Mouse (Mus musculus) forebrain, embryonic 13.5 days (tissue): ENCODE measurements around the gene Btrc. TPM values are rescaled to one million over a fixed set of nuclear protein-coding genes. Genes with fewer than 3 reads are reported as not detected.
"Not testable (repeated sequence)": the region's sequence is repeated elsewhere in the genome, so short reads cannot be mapped to it uniquely, and the experiment has no call there.

ENCODE experiments used
- ATAC-seq: fragments of 200-750 bp; cut with Nextera tagmentation; 2 replicates; pipeline ENCODE4 v1.8.0; 2017
- H3K27ac ChIP-seq: fragments of 300-500 bp; sonication (generic); 2 replicates; pipeline ENCODE4 v1.5.1; 2015; ENCODE audit warnings: inconsistent platforms, mild to moderate bottlenecking, moderate library complexity
- H3K27me3 ChIP-seq: fragments of 300-500 bp; sonication (generic); 2 replicates; pipeline ENCODE4 v1.6.1; 2015; ENCODE audit warnings: mild to moderate bottlenecking, inconsistent platforms
- H3K36me3 ChIP-seq: fragments of 300-500 bp; sonication (generic); 2 replicates; pipeline ENCODE4 v1.6.1; 2015; ENCODE audit warnings: mild to moderate bottlenecking, inconsistent platforms; ENCODE audit not compliant: poor library complexity, severe bottlenecking
- H3K4me1 ChIP-seq: fragments of 300-500 bp; sonication (generic); 2 replicates; pipeline ENCODE4 v1.6.1; 2015; ENCODE audit warnings: inconsistent platforms
- H3K4me2 ChIP-seq: fragments of 300-500 bp; sonication (generic); 2 replicates; pipeline ENCODE4 v1.6.1; 2015; ENCODE audit warnings: inconsistent platforms, mild to moderate bottlenecking, moderate library complexity
- H3K4me3 ChIP-seq: fragments of 300-500 bp; sonication (generic); 2 replicates; pipeline ENCODE4 v1.5.1; 2015; ENCODE audit warnings: mild to moderate bottlenecking, inconsistent platforms
- H3K9ac ChIP-seq: fragments of 300-500 bp; sonication (generic); 2 replicates; pipeline ENCODE4 v1.6.1; 2015; ENCODE audit warnings: mild to moderate bottlenecking, inconsistent platforms
- H3K9me3 ChIP-seq: fragments of 300-500 bp; sonication (generic); replicated peaks from 2 replicates; pipeline ENCODE4 v1.6.1; 2016; ENCODE audit warnings: inconsistent platforms
- WGBS: fragments of 180-500 bp; shearing (Covaris S2); methylation state at CpG from one replicate; pipeline ENCODE4 v1.1.7; 2015; 5-methylcytosine and 5-hydroxymethylcytosine counted together
- polyA plus RNA-seq: library from polyadenylated mRNA; unstranded; fragments of >200 nt; fragmentation: Nextera tagmentation; extraction: Ambion mirVana; gene quantifications from 2 replicates; pipeline ENCODE4 v1.2.1, GENCODE M21; 2015

Gene Btrc
- polyA plus RNA-seq, result 51.4 and 54.9 TPM in 2 replicates

DNA sequence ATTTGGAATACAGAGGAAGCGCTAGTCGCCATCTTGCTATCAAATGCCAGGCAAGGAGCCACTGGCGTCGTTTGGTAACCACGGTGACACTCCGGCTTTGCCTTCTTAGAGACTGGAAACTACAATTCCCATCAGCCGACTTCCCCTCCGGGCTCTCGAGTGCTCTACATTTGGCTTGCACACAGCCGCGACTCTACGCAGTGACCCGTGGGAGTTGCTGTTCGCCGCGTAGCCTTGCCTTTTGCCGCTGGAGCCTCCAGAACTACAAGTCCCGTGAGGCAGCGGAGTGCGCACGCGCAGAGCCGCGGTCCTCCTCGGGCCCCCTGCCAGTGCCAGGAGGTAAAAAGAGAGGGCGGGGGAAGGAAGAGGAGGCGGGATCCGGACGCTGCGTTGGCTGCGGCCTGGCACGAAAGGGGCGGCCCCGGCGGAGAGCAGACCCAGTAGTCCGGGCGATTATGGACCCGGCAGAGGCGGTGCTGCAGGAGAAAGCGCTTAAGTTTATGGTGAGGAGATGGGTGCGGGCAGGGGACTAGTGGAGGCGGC is at the start of gene Btrc:
TSS of gene Btrc (plus strand) at position 351 of the 543 bp plus-strand sequence.
- WGBS, result under 1% methylated on average over 41 of the region's 42 CpGs
- 0 out of 2 replicates have a peak, but pooled peaks cover under 1% of the 10 kb centered on the region for H3K27me3 ChIP-seq
- peaks cover 11% of the 10 kb centered on the region; the same call in 1 of the 2 replicates for H3K36me3 ChIP-seq

DNA sequence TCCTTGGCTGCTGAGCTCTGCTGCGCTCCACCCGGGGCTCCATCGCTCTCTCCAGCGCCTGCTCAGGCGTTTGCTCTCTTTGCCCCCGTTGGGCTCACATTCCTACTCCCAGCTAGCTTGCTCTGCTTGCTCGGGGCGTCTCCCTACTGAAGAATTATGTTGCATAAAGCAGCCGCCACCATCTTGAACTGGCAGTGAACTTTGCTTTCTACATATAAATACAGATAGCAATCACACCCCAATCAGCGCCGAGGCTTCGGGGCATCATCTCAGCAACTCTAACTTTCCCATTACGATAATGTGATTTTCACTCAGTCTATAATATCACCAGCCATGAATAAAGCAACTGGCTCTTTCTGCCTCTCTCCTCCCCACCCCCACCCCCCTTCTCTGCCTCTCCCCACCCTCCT is 46.1 kb upstream of the Btrc start:
- Histone ChIP-seq H3K27ac (peak overlapping the region; percentile 54), H3K4me2 (0 out of 2 replicates have a peak overlapping the region, but pooled peaks have one; percentile 4), H3K9ac (no peak overlapping the region; the same call in 1 of the 2 replicates), H3K9me3 (no peaks in the 10 kb centered on the region), H3K4me3 (no peak overlapping the region), H3K4me1 (peaks cover 22% of the 10 kb centered on the region), H3K36me3 (no peaks in the 10 kb centered on the region), H3K27me3 (no peaks in the 10 kb centered on the region)
- WGBS, result 42% methylated on average over 13 of the region's 13 CpGs
- no peak for ATAC-seq

More for the DNA sequence above, at the start of gene Btrc:
- Histone ChIP-seq H3K4me1 (peaks cover 16% of the 10 kb centered on the region), H3K4me3 (peak within 1 kb of the TSS; percentile 74), H3K27ac (peak within 1 kb of the TSS; percentile 94), H3K4me2 (peak within 1 kb of the TSS; percentile 71), H3K9ac (peak within 1 kb of the TSS; percentile 83), H3K9me3 (no peaks in the 10 kb centered on the region)
- peak; percentile 99 for ATAC-seq

DNA sequence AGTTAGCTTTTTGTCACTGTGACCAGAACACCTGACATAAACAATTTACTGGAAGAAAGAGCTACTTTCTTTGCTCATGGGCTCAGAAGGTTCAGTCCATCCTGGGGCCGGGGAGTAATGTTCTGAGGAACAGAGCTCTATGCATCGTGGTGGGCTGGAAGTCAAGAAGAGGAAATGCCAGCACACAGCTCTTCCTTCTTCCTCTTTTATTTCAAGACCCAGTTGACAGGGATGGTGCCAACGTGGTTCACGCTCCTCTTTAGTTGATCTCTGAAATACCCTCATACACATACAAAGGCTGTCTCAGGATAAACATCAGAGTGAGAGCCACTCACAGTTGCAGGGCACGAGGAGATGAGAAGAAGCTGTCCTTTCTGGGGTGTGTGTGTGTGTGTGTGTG is 42.5 kb upstream of the Btrc start:
- Histone ChIP-seq H3K9me3 (no peaks in the 10 kb centered on the region), H3K36me3 (no peaks in the 10 kb centered on the region), H3K4me1 (peaks cover 16% of the 10 kb centered on the region), H3K9ac (no peak overlapping the region), H3K27ac (no peak overlapping the region), H3K4me3 (no peak overlapping the region), H3K27me3 (no peaks in the 10 kb centered on the region), H3K4me2 (no peak overlapping the region)
- 79% methylated on average over 5 of the region's 5 CpGs for WGBS
- no peak for ATAC-seq

DNA sequence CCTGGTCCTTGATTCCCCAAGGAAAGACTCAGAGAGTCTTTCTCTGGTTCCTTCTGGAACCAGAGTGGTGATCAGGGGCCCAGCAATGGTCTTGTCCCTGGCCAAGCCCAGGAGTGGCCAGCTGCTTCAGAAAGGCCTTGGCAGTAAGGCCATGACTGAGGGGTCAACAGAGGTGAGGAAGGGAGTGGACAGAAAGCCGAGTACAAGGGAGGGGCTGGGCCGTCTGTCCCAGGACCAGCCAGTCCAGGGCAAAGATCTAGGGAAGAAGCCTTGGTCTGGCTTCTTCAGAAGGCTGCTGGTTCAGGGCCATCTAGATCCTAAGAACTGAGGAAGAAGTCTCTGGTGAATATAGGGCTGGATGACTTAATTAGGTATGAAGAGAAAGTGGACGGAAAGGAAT is 34.5 kb upstream of the Btrc start:
- H3K4me3 ChIP-seq, result no peak overlapping the region
- no peaks in the 10 kb centered on the region for H3K36me3 ChIP-seq
- H3K9ac ChIP-seq, result no peak overlapping the region
- H3K4me2 ChIP-seq, result no peak overlapping the region
- peaks cover 31% of the 10 kb centered on the region for H3K27me3 ChIP-seq
- peaks cover 28% of the 10 kb centered on the region for H3K4me1 ChIP-seq
- H3K9me3 ChIP-seq, result no peaks in the 10 kb centered on the region
- ATAC-seq, result no peak
- WGBS, result 48% methylated on average over 3 of the region's 3 CpGs
- no peak overlapping the region for H3K27ac ChIP-seq

DNA sequence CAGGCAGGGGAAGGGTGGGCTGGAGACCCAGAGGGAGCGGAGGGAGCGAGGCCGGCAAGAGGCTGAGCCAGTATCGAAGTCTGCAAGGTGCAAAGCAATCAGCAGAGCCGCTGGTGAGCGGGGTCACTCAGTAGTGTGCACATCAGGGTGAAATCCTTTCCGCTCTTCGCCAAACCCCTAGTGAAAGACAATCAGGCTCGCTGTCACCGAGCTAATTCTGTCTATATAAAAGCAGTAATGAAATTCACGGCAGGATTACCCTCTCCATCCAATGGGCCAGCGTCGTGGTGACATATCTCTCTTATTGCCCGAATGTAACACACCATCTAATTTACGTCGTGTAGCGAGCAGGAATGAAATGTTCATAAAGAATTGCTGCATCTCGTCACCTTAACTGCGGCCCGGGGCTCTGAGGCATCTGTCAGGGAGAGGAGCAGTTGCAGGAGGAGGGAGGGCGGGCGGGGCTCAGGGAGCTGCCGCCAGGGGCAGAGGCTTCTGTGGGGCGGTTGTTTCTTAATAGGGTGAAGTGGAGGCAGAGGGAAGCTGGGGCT is 33.7 kb upstream of the Btrc start:
- Histone ChIP-seq H3K9me3 (no peaks in the 10 kb centered on the region), H3K9ac (peak overlapping the region; percentile 34), H3K4me2 (peak overlapping the region; percentile 53), H3K4me3 (peak overlapping the region; percentile 16; the same call in 1 of the 2 replicates), H3K36me3 (no peaks in the 10 kb centered on the region), H3K4me1 (peaks cover 28% of the 10 kb centered on the region), H3K27me3 (peaks cover 31% of the 10 kb centered on the region), H3K27ac (peak overlapping the region; percentile 12; the same call in 1 of the 2 replicates)
- WGBS, result 6% methylated on average over 24 of the region's 24 CpGs
- 0 out of 2 replicates have a peak, but pooled peaks have one; percentile 30 for ATAC-seq

DNA sequence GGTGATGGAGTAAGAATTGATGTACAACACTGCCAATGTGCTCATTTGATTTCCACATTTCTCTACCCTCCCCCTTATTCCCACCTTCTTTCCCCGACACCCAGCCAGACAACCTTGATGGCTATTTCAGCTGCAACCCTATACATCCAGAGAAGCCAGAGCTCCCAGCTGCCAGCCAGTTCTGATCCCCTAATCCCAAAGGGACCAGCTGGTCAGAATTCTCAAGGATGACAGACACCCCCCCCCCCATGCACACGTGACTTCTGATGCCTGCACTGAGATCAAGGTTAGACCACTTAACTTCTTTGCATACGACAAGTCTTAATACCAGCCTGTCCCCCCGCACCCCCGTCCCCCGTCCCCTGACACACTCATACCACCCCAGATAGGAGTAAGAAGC is 26.8 kb upstream of the Btrc start:
- Histone ChIP-seq H3K36me3 (no peaks in the 10 kb centered on the region), H3K4me2 (no peak overlapping the region), H3K27ac (no peak overlapping the region), H3K9ac (no peak overlapping the region), H3K27me3 (0 out of 2 replicates have a peak, but pooled peaks cover under 1% of the 10 kb centered on the region), H3K9me3 (no peaks in the 10 kb centered on the region), H3K4me3 (no peak overlapping the region), H3K4me1 (peaks cover 11% of the 10 kb centered on the region)
- WGBS, result 90% methylated on average over 6 of the region's 6 CpGs
- no peak for ATAC-seq

DNA sequence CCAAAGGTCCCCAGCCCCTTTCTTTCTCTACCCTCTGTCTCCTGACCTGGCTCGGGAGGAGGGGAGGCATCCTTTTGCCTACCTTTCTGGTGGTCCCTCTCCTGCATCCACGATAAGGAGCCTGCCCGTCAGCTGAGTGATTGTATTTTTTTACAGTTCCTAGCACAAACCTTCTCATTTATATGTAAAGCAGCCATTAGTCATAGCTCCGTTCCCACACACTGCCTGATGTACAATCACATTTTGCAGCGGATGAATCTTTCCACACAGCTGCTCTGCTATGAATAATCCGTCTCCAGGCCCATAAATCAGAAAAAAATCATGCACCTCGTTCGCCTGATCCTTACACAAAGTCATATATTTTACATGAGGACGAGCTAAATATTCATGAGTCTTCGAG is 25.4 kb upstream of the Btrc start:
- Histone ChIP-seq H3K27me3 (no peaks in the 10 kb centered on the region), H3K36me3 (no peaks in the 10 kb centered on the region), H3K4me1 (peaks cover 11% of the 10 kb centered on the region), H3K27ac (peak overlapping the region; percentile 75), H3K9ac (no peak overlapping the region), H3K9me3 (no peaks in the 10 kb centered on the region), H3K4me2 (peak overlapping the region; percentile 29), H3K4me3 (no peak overlapping the region)
- ATAC-seq, result no peak
- 43% methylated on average over 10 of the region's 10 CpGs for WGBS

DNA sequence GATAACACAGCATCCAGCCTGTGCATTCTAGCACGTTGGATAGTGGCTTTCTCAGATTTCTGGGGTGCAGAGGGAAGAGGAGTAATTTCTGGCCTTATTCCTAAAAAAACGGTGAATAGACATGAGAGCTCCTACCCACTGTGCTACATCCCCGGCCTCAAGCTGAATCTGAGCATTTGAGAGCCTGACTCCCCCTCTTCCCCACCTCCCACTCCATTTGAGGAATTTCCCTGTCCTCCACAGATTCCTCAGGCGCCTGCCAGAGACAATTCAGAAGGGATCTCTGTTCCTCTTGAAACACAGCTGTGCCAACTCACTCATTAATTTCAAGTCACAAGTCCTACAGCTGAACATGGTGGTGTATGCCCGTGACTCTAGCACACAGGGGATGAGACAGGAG is 19.6 kb upstream of the Btrc start:
- Histone ChIP-seq H3K4me3 (no peak overlapping the region), H3K9ac (no peak overlapping the region), H3K4me1 (no peaks in the 10 kb centered on the region), H3K9me3 (no peaks in the 10 kb centered on the region), H3K4me2 (no peak overlapping the region), H3K27ac (no peak overlapping the region), H3K36me3 (no peaks in the 10 kb centered on the region), H3K27me3 (no peaks in the 10 kb centered on the region)
- 73% methylated on average over 5 of the region's 5 CpGs for WGBS
- ATAC-seq, result no peak

DNA sequence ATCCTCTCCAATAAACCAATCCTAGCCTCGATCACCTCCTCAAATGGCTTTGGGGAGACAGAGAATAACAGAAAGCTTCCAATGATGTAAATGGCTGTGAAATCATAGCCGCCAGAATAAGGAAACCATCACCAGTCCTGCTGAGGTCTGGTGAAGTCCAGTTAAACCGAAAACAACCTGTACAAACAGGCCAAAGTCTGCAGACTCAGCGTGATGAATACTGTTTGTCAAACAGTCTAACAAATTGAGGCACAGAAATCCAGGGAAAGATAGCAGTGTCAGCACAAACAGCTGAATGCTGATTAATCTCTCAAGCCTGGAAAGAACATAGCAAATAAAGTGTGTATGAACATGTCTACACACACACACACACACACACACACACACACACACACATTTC is 15.3 kb upstream of the Btrc start:
- no peak for ATAC-seq
- H3K27me3 ChIP-seq, result no peaks in the 10 kb centered on the region
- no peak overlapping the region for H3K9ac ChIP-seq
- H3K36me3 ChIP-seq, result no peaks in the 10 kb centered on the region
- no peak overlapping the region for H3K4me3 ChIP-seq
- no peaks in the 10 kb centered on the region for H3K4me1 ChIP-seq
- H3K9me3 ChIP-seq, result no peaks in the 10 kb centered on the region
- no peak overlapping the region for H3K4me2 ChIP-seq
- no peak overlapping the region for H3K27ac ChIP-seq
- 77% methylated on average over 4 of the region's 4 CpGs for WGBS

DNA sequence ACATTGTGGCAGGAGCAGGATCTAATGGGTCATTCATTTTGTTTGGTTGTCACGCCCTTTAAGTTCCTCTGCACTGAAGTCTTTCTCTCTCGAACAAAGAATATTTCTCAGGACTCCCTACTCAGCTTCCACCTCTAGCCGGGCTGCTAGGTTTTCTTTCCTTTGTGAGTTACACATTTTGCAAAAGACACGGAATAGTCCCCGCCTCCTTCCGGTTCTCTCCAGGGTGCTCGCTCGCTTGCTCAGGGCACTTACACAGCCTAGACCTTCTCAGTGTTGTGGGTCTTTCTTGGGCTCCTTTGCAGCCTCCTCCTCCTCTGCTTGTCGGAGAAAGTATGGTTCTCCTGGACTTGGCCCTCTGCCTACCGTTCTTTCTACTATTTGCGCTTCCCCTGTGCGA is 13.1 kb upstream of the Btrc start:
- Histone ChIP-seq H3K9me3 (no peaks in the 10 kb centered on the region), H3K27me3 (no peaks in the 10 kb centered on the region), H3K9ac (no peak overlapping the region), H3K4me2 (no peak overlapping the region), H3K36me3 (no peaks in the 10 kb centered on the region), H3K4me3 (no peak overlapping the region), H3K27ac (no peak overlapping the region), H3K4me1 (no peaks in the 10 kb centered on the region)
- ATAC-seq, result no peak
- WGBS, result 70% methylated on average over 12 of the region's 12 CpGs

DNA sequence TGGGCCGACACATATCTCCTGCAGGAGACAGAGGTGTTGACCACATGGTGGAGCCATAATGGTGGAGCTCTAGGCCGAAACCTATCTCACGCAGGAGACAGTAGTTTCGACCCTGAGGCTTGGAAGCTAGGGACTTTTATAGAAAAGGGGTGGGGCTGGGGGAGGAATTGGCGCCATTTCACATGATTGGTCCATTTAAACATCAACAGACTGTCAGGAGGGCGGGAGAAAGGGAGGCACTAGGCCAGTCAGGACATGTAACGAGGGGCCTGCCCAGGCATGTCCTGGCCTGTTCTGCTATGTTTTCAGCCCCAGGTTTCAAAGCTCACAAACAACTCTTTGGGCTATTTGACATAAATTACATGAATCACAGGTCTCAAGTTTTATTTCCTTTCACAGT is 10.8 kb upstream of the Btrc start:
- H3K4me3 ChIP-seq, H3K36me3 ChIP-seq, H3K4me2 ChIP-seq, H3K4me1 ChIP-seq, H3K27me3 ChIP-seq, H3K27ac ChIP-seq, ATAC-seq, H3K9ac ChIP-seq, H3K9me3 ChIP-seq: not testable (repeated sequence)
- WGBS, result 92% methylated on average over 7 of the region's 7 CpGs

DNA sequence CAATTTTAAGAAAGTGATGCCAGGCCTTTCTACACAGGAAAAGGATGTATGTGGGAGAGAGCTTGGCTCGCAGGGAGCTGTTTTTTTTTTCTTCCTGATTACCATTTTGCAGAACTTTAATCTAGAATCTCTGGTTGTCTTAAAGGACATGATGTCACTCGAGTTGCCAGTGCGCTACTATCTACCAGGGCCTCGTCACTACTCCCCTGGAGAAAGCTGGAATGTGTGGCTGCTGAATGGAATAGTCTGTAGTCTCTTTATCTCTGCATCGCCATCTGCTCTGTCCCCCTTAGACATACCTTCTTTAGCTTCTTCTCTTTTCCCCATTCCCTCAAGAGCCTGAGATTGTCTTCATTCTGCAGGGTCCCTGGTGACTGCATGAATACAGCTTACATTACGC is 7.9 kb upstream of the Btrc start:
- no peak for ATAC-seq
- H3K9ac ChIP-seq, result no peak overlapping the region
- no peak overlapping the region for H3K4me2 ChIP-seq
- H3K27ac ChIP-seq, result no peak overlapping the region
- no peak overlapping the region for H3K4me3 ChIP-seq
- H3K9me3 ChIP-seq, result no peaks in the 10 kb centered on the region
- H3K27me3 ChIP-seq, result 0 out of 2 replicates have a peak, but pooled peaks cover 2% of the 10 kb centered on the region
- H3K36me3 ChIP-seq, result no peaks in the 10 kb centered on the region
- 81% methylated on average over 6 of the region's 6 CpGs for WGBS
- H3K4me1 ChIP-seq, result no peaks in the 10 kb centered on the region

DNA sequence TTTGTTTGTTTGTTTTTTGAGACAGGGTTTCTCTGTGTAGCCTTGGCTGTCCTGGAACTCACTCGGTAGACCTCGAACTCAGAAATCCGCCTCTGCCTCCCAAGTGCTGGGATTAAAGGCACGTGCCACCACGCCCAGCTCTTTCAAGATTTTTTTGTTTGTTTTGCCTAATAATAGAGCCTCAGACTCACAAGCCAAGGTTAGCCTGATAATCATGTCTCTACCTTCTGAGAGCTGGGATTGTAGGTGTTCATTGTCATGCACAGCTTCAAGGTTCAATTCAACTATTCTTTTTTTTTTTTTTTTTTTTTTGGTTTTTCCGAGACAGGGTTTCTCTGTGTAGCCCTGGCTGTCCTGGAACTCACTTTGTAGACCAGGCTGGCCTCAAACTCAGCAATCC is 6.7 kb upstream of the Btrc start:
- H3K4me2 ChIP-seq, H3K9me3 ChIP-seq, H3K4me1 ChIP-seq, H3K36me3 ChIP-seq, H3K4me3 ChIP-seq, H3K9ac ChIP-seq, ATAC-seq, H3K27ac ChIP-seq, H3K27me3 ChIP-seq: not testable (repeated sequence)
- 81% methylated on average over 6 of the region's 6 CpGs for WGBS
